Mouse (Mus musculus): ENCODE results near the gene Lsp1. TPM values are rescaled to one million over a fixed set of nuclear protein-coding genes. Genes with fewer than 3 reads are reported as not detected.

Gene Lsp1
- total RNA-seq, 1 experiment = 13.7 TPM

- in situ Hi-C loops (cut with MboI; ENCODE audit: low sequenced_read_pairs in 2 of 2, unreplicated experiment in 2 of 2) = no loop called here
- no peak overlapping the region for H3K9ac ChIP-seq (ENCODE audit: insufficient read depth, low read depth, low read length, poor library complexity, severe bottlenecking)
- no peak overlapping the region for H3K4me3 ChIP-seq (ENCODE audit: insufficient read depth in 1 of 2, low read depth in 1 of 2, low read length in 2 of 2, poor library complexity in 1 of 2, severe bottlenecking in 1 of 2)
- H3K9me3 ChIP-seq (ENCODE audit: control insufficient read depth, insufficient read depth, low read depth, low read length) = no peaks in the 10 kb centered on the region
- TF ChIP-seq HCFC1 (IDR thresholded peaks at IDR 0.05; ENCODE audit: borderline replicate concordance, insufficient read depth, low read length) (no peak), CHD2 (IDR thresholded peaks at IDR 0.05; ENCODE audit: low read depth, low read length) (no peak), ZC3H11A (IDR thresholded peaks at IDR 0.05; ENCODE audit: borderline replicate concordance, low read depth, low read length) (no peak), MAFK (IDR thresholded peaks at IDR 0.05; ENCODE audit: insufficient read depth, low read depth, low read length) (no peak), ZNF384 (IDR thresholded peaks at IDR 0.05; ENCODE audit: low read depth, low read length) (no peak)
- no peak for DNase-seq (ENCODE audit: low read depth, low spot score)
- H3K27ac ChIP-seq (ENCODE audit: insufficient read depth, low read depth, low read length, poor library complexity, severe bottlenecking) = no peak overlapping the region
- H3K36me3 ChIP-seq (ENCODE audit: control insufficient read depth, insufficient read depth, low read length, poor library complexity, severe bottlenecking) = no peaks in the 10 kb centered on the region
- H3K4me1 ChIP-seq (ENCODE audit: control insufficient read depth in 2 of 2, insufficient read depth in 2 of 2, low read length in 2 of 2, poor library complexity in 1 of 2) = peaks cover 0 to 3% of the 10 kb centered on the region in 2 experiments; a peak in 1 of 4 replicates
Measured at GRCm38 (mm10) chr7:142473476-142473875, 12.9 kb downstream of the Lsp1 start.

GRCm38 (mm10) chr7:142474799-142475198 lies 14.2 kb downstream of the Lsp1 start:
- no peak for TF ChIP-seq MAFK (IDR thresholded peaks at IDR 0.05; ENCODE audit: insufficient read depth, low read depth, low read length)
- Histone ChIP-seq H3K27ac (ENCODE audit: insufficient read depth, low read depth, low read length, poor library complexity, severe bottlenecking) (no peak overlapping the region), H3K36me3 (ENCODE audit: control insufficient read depth, insufficient read depth, low read length, poor library complexity, severe bottlenecking) (no peaks in the 10 kb centered on the region), H3K4me1 (ENCODE audit: control insufficient read depth in 2 of 2, insufficient read depth in 2 of 2, low read length in 2 of 2, poor library complexity in 1 of 2) (peaks cover 0 to 3% of the 10 kb centered on the region in 2 experiments; a peak in 1 of 4 replicates), H3K4me3 (ENCODE audit: insufficient read depth in 1 of 2, low read depth in 1 of 2, low read length in 2 of 2, poor library complexity in 1 of 2, severe bottlenecking in 1 of 2) (no peak overlapping the region), H3K9me3 (ENCODE audit: control insufficient read depth, insufficient read depth, low read depth, low read length) (no peaks in the 10 kb centered on the region), H3K9ac (ENCODE audit: insufficient read depth, low read depth, low read length, poor library complexity, severe bottlenecking) (no peak overlapping the region)
- in situ Hi-C loops (cut with MboI; ENCODE audit: low sequenced_read_pairs in 2 of 2, unreplicated experiment in 2 of 2) = no loop called here
- no peak for DNase-seq (ENCODE audit: low read depth, low spot score)

- DNase-seq (ENCODE audit: low read depth, low spot score) = no peak
- TF ChIP-seq HCFC1 (IDR thresholded peaks at IDR 0.05; ENCODE audit: borderline replicate concordance, insufficient read depth, low read length) (no peak), ZC3H11A (IDR thresholded peaks at IDR 0.05; ENCODE audit: borderline replicate concordance, low read depth, low read length) (no peak), ZNF384 (IDR thresholded peaks at IDR 0.05; ENCODE audit: low read depth, low read length) (no peak)
Measured at GRCm38 (mm10) chr7:142475641-142476040, 15.0 kb downstream of the Lsp1 start.

GRCm38 (mm10) chr7:142476271-142476670 lies 15.7 kb downstream of the Lsp1 start:
- Histone ChIP-seq H3K27ac (ENCODE audit: insufficient read depth, low read depth, low read length, poor library complexity, severe bottlenecking) (no peak overlapping the region), H3K9ac (ENCODE audit: insufficient read depth, low read depth, low read length, poor library complexity, severe bottlenecking) (no peak overlapping the region), H3K36me3 (ENCODE audit: control insufficient read depth, insufficient read depth, low read length, poor library complexity, severe bottlenecking) (no peaks in the 10 kb centered on the region), H3K4me3 (ENCODE audit: insufficient read depth in 1 of 2, low read depth in 1 of 2, low read length in 2 of 2, poor library complexity in 1 of 2, severe bottlenecking in 1 of 2) (no peak overlapping the region), H3K4me1 (ENCODE audit: control insufficient read depth in 2 of 2, insufficient read depth in 2 of 2, low read length in 2 of 2, poor library complexity in 1 of 2) (no peaks in the 10 kb centered on the region), H3K9me3 (ENCODE audit: control insufficient read depth, insufficient read depth, low read depth, low read length) (no peaks in the 10 kb centered on the region)
- TF ChIP-seq ZNF384 (IDR thresholded peaks at IDR 0.05; ENCODE audit: low read depth, low read length) = no peak
- TF ChIP-seq MAFK (IDR thresholded peaks at IDR 0.05; ENCODE audit: insufficient read depth, low read depth, low read length) = no peak
- TF ChIP-seq ZC3H11A (IDR thresholded peaks at IDR 0.05; ENCODE audit: borderline replicate concordance, low read depth, low read length) = no peak
- no peak for TF ChIP-seq HCFC1 (IDR thresholded peaks at IDR 0.05; ENCODE audit: borderline replicate concordance, insufficient read depth, low read length)
- TF ChIP-seq CHD2 (IDR thresholded peaks at IDR 0.05; ENCODE audit: low read depth, low read length) = no peak
- in situ Hi-C loops (cut with MboI; ENCODE audit: low sequenced_read_pairs in 2 of 2, unreplicated experiment in 2 of 2) = no loop called here
- no peak for DNase-seq (ENCODE audit: low read depth, low spot score)

More at GRCm38 (mm10) chr7:142475641-142476040, 15.0 kb downstream of the Lsp1 start:
- no peak overlapping the region for H3K4me3 ChIP-seq (ENCODE audit: insufficient read depth in 1 of 2, low read depth in 1 of 2, low read length in 2 of 2, poor library complexity in 1 of 2, severe bottlenecking in 1 of 2)
- H3K4me1 ChIP-seq (ENCODE audit: control insufficient read depth in 2 of 2, insufficient read depth in 2 of 2, low read length in 2 of 2, poor library complexity in 1 of 2) = peaks cover 0 to 3% of the 10 kb centered on the region in 2 experiments; a peak in 1 of 4 replicates
- no peaks in the 10 kb centered on the region for H3K36me3 ChIP-seq (ENCODE audit: control insufficient read depth, insufficient read depth, low read length, poor library complexity, severe bottlenecking)
- in situ Hi-C loops (cut with MboI; ENCODE audit: low sequenced_read_pairs in 2 of 2, unreplicated experiment in 2 of 2) = no loop called here
- H3K27ac ChIP-seq (ENCODE audit: insufficient read depth, low read depth, low read length, poor library complexity, severe bottlenecking) = no peak overlapping the region
- no peaks in the 10 kb centered on the region for H3K9me3 ChIP-seq (ENCODE audit: control insufficient read depth, insufficient read depth, low read depth, low read length)
- no peak overlapping the region for H3K9ac ChIP-seq (ENCODE audit: insufficient read depth, low read depth, low read length, poor library complexity, severe bottlenecking)

GRCm38 (mm10) chr7:142476795-142477452 lies 16.3 kb downstream of the Lsp1 start:
- Histone ChIP-seq H3K27ac (ENCODE audit: insufficient read depth, low read depth, low read length, poor library complexity, severe bottlenecking) (no peak overlapping the region), H3K36me3 (ENCODE audit: control insufficient read depth, insufficient read depth, low read length, poor library complexity, severe bottlenecking) (no peaks in the 10 kb centered on the region), H3K4me3 (ENCODE audit: insufficient read depth in 1 of 2, low read depth in 1 of 2, low read length in 2 of 2, poor library complexity in 1 of 2, severe bottlenecking in 1 of 2) (no peak overlapping the region), H3K4me1 (ENCODE audit: control insufficient read depth in 2 of 2, insufficient read depth in 2 of 2, low read length in 2 of 2, poor library complexity in 1 of 2) (0 out of 4 replicates have a peak, but pooled peaks cover 0 to under 1% of the 10 kb centered on the region in 2 experiments), H3K9ac (ENCODE audit: insufficient read depth, low read depth, low read length, poor library complexity, severe bottlenecking) (no peak overlapping the region), H3K9me3 (ENCODE audit: control insufficient read depth, insufficient read depth, low read depth, low read length) (no peaks in the 10 kb centered on the region)
- in situ Hi-C loops (cut with MboI; ENCODE audit: low sequenced_read_pairs in 2 of 2, unreplicated experiment in 2 of 2) = no loop called here
- TF ChIP-seq ZC3H11A (IDR thresholded peaks at IDR 0.05; ENCODE audit: borderline replicate concordance, low read depth, low read length) (no peak), MAFK (IDR thresholded peaks at IDR 0.05; ENCODE audit: insufficient read depth, low read depth, low read length) (no peak), ZNF384 (IDR thresholded peaks at IDR 0.05; ENCODE audit: low read depth, low read length) (no peak), CHD2 (IDR thresholded peaks at IDR 0.05; ENCODE audit: low read depth, low read length) (no peak), HCFC1 (IDR thresholded peaks at IDR 0.05; ENCODE audit: borderline replicate concordance, insufficient read depth, low read length) (no peak)
- no peak for DNase-seq (ENCODE audit: low read depth, low spot score)

All from ES-E14 (cell line).